Mouse (Mus musculus) liver, adult (tissue): ENCODE data around the gene Gimap8.

Experiments
- GATA4 ChIP-seq: IDR thresholded peaks from 2 replicates; pipeline ENCODE4 v1.6.1; 2014; ENCODE audit warnings: mild to moderate bottlenecking, low read length; ENCODE audit not compliant: insufficient replicate concordance

The Gimap8 gene

GRCm38 (mm10) chr6:48630831-48631230, 16.2 kb upstream of the Gimap8 start:
- no peak for TF ChIP-seq GATA4

- no peak for TF ChIP-seq GATA4
These were observed 11.9 kb upstream of the Gimap8 start for GRCm38 (mm10) chr6:48635105-48635504.

DNA sequence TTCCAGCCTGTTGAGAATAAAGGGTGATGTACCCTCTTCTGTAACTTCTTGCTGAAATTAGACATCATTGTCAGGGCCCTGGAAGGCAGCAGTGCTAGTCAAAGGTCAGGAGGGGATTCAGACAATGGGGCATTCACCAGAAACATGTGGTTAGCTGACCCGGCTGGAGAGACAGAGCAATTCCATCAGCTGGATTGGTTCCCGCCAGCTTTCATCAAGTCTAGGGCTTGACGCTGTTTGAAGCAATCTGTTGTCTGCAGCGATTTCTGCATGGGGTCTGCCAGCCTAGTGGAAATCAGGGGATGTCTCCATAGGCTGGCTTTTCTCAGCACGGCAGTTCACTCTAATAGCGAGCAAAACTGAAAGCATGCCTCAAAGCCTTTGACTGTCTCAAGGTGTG, 10.5 kb upstream of the Gimap8 start:
- TF ChIP-seq GATA4, result no peak

GRCm38 (mm10) chr6:48637811-48638500, 9.1 kb upstream of the Gimap8 start:
- no peak for TF ChIP-seq GATA4

DNA sequence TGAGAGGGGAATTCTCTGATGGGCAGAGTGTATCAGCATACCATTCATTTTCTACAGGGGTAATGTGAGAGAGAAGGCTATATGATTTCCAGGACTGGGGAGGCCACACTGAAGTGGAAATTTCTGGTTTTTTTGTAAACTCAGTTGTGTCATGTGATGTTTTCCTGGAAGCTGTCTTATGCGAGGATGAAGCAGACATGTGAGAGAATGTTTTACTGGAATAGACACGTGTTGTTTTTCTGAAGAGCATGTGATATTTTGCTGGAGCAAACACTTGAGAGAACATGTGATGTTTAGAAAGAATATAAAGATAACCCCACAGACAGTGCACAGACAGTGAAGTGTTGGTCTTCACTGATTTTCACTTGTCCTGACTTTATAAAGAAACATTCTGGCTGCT, 8.5 kb upstream of the Gimap8 start:
- no peak for TF ChIP-seq GATA4

GRCm38 (mm10) chr6:48641391-48641790, 5.6 kb upstream of the Gimap8 start:
- TF ChIP-seq GATA4, result no peak

DNA sequence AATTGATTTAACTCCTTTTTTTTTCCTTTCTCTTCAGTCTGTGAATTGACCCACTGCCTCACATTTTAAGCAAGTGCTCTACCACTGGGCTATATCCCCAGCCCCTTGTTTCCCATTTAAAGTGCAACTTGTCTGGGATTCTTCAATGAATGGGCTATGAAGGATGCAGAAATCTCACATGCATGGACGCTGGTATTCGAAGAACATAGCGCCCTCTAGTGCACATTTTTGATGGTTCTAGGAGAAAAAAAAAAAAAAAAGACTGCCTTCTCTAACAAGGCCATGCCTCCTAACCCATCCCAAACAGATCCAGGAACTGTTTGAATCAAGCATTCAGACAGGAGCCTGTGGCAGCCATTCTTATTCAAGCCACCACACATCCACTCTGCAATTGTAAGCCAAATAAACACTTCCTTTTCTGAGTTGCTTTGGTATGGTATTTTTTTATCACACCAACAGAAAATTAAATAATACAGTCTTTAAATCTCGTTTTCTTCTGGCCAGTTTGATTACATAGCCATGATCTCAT, 4.2 kb upstream of the Gimap8 start:
- TF ChIP-seq GATA4, result no peak

DNA sequence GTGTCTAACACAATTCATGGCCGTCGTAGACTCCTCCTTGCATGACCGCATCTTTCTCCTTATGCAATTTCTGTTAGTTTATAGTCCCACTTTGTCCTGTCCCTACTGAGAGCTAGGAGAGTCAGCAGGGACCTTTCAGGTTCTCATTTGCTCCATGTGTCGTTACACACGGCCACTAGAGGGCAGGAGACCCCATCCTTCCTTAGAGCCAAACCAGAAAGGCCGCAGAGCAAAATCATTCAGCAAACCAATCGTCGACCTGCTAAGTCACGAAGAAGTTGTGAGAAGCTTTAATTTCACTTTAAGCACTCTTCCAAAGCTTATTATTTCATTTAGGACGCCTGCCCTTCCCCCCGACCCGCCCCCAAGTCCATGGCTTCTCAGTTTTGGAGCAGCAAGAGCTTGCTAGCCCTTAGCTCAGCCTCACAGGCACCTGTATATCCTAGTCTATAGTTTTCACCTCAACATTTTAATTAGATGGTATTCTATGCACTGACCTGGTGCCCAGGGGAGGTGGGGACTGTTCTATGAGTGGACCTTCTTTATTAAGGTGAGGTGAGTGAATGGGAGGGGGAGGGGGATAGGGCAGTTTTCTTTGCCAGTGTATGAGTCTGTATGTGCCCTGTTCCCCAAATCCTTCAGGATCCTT, 1.2 kb upstream of the Gimap8 start:
- TF ChIP-seq GATA4, result no peak

- no peak for TF ChIP-seq GATA4
These were observed 734 bp upstream of the Gimap8 start for GRCm38 (mm10) chr6:48646309-48646690.

DNA sequence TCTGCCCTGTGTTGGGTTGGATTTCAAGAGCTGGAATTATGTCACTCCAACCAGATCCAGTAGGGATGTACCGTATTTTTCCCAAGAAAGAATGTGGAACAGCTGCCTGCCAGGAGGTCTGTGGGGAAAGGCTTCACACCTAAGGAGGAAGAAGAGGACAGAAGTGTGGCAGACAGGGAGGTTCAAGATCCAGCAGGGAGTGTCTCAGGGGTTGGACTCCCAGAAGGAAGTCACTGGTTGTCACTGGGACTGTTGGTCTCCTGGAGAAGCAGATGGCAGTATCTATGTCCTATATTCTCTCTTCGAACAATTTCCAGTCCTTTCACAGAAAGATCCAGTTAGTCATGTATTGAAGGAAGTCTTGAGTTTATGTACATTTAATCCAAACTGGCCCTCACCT, 577 bp downstream of the Gimap8 start:
- no peak for TF ChIP-seq GATA4

DNA sequence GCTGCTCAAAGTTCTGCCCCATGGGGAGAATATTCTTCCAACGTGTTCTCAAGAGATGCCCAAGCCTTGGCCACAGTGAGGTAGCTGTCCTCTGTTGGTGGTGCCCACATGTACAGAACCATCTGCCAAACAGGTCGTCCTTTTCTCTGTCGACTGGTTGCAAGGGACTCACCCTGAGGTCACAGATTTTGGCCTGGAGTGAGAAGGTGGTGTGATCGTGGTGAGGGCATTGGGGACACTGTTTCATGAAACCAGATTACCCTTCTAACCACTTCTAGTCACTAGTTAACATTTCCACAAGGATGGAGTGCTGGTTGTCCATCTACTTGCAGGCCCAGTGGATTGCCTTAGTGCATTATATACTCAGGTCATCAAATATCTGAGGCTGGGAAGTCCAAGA, 1.7 kb downstream of the Gimap8 start:
- no peak for TF ChIP-seq GATA4

DNA sequence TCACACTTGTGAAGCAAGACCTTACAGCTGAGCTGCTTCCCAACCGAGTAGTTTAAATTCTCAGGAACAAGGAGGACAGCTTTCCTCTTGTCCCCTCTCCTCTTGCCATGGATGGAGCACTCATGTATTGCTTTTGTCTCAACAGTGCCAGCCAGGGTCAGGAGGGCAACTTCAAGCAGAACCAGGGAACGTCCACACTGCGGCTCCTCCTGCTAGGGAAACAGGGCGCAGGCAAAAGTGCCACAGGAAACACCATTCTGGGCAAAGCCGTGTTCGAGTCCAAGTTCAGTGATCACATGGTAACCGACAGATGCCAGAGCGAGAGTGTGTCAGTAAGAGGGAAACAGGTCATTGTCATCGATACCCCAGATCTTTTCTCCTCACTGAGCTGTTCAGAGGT, 3.0 kb downstream of the Gimap8 start:
- no peak for TF ChIP-seq GATA4

DNA sequence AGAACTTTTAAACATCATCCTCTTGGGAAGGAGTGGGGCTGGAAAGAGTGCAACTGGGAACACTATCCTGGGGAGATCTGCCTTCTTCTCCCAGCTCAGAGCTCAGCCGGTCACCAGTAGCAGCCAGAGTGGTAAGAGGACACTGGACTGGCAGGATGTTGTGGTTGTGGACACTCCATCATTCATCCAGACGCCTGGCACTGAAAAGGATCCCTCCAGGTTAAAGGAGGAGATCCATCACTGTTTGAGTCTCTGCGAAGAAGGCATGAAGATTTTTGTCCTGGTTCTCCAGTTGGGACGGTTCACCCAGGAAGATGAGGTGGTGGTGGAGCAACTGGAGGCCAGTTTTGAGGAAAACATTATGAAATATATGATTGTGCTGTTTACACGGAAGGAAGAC, 11.7 kb downstream of the Gimap8 start:
- TF ChIP-seq GATA4, result no peak

- no peak for TF ChIP-seq GATA4
These were observed 17.7 kb downstream of the Gimap8 start for GRCm38 (mm10) chr6:48664750-48665149.

- no peak for TF ChIP-seq GATA4
These were observed 18.4 kb downstream of the Gimap8 start for GRCm38 (mm10) chr6:48665471-48665870.

GRCm38 (mm10) chr6:48666159-48666586, 19.1 kb downstream of the Gimap8 start:
- no peak for TF ChIP-seq GATA4

GRCm38 (mm10) chr6:48668022-48668421, 21.0 kb downstream of the Gimap8 start:
- TF ChIP-seq GATA4, result no peak
